Mouse (Mus musculus) heart, adult 2 months (tissue): Measurements from ENCODE around the gene Harbi1. TPM values are rescaled to one million over a fixed set of nuclear protein-coding genes. Genes with fewer than 3 reads are reported as not detected.

Experiments
- DNase-seq, 2 experiments: peaks; one replicate each; pipeline ENCODE4 v3.0.0; 2021
- H3K27ac ChIP-seq: fragments of 200-600 bp; 2 replicates; pipeline ENCODE4 v1.8.1; 2022
- H3K27me3 ChIP-seq: fragments of 200-500 bp; 2 replicates; pipeline ENCODE4 v1.6.1; 2012; ENCODE audit warnings: mild to moderate bottlenecking, low read length, inconsistent platforms, mixed read lengths; ENCODE audit not compliant: control insufficient read depth, insufficient read depth
- H3K36me3 ChIP-seq: fragments of 200-500 bp; 2 replicates; pipeline ENCODE4 v1.6.1; 2012; ENCODE audit warnings: low read length, inconsistent platforms; ENCODE audit not compliant: control insufficient read depth, insufficient read depth
- H3K4me1 ChIP-seq: fragments of 200-500 bp; 2 replicates; pipeline ENCODE4 v1.6.1; 2011; ENCODE audit warnings: low read length; ENCODE audit not compliant: control insufficient read depth, insufficient read depth
- H3K4me3 ChIP-seq: fragments of 200-600 bp; 2 replicates; pipeline ENCODE4 v1.8.1; 2022
- H3K79me2 ChIP-seq: fragments of 200-500 bp; replicated peaks from 2 replicates; pipeline ENCODE4 v1.6.1; 2012; ENCODE audit warnings: mild to moderate bottlenecking, inconsistent platforms, low read length, moderate library complexity, mixed read lengths; ENCODE audit not compliant: control insufficient read depth, insufficient read depth
- H3K9ac ChIP-seq: fragments of 200-500 bp; 2 replicates; pipeline ENCODE4 v1.6.1; 2012; ENCODE audit warnings: low read depth, mild to moderate bottlenecking, control low read depth, inconsistent platforms, low read length, mixed read lengths
- CTCF ChIP-seq: fragments of 200-600 bp; IDR thresholded peaks from 2 replicates; pipeline ENCODE4 v1.8.1; 2022; ENCODE audit warnings: antibody characterized with exemption, mild to moderate bottlenecking, moderate library complexity
- EP300 ChIP-seq: fragments of 200-500 bp; IDR thresholded peaks from 2 replicates; pipeline ENCODE4 v1.6.1; 2011; ENCODE audit warnings: low read depth, low read length, control low read depth; ENCODE audit not compliant: insufficient read depth
- POLR2A ChIP-seq: fragments of 200-500 bp; IDR thresholded peaks from 2 replicates; pipeline ENCODE4 v1.6.1; 2011; ENCODE audit warnings: mild to moderate bottlenecking, low read depth, low read length, control low read depth; ENCODE audit not compliant: insufficient read depth
- WGBS: fragments of 180-500 bp; shearing (Covaris S2); methylation state at CpG from one replicate; pipeline ENCODE4 v1.1.7; 2018; 5-methylcytosine and 5-hydroxymethylcytosine counted together
- intact Hi-C: fragments of 180-260 bp; cut with DNase I; formaldehyde crosslinking; loops from one replicate; pipeline ENCODE4 v1.15.1; 2025
- polyA plus RNA-seq: library from polyadenylated mRNA; depleted of rRNA; stranded (reverse); fragments of >200 nt; gene quantifications from 2 replicates; pipeline ENCODE4 v1.2.3, GENCODE M21; 2012
- total RNA-seq, 2 experiments: library from RNA; stranded (reverse); gene quantifications; 2 replicates each; pipeline ENCODE4 v1.2.3; 2021

The Harbi1 gene
- total and polyA plus RNA-seq, 3 experiments: 3.2 to 8.5 (median 7.1) TPM

DNA sequence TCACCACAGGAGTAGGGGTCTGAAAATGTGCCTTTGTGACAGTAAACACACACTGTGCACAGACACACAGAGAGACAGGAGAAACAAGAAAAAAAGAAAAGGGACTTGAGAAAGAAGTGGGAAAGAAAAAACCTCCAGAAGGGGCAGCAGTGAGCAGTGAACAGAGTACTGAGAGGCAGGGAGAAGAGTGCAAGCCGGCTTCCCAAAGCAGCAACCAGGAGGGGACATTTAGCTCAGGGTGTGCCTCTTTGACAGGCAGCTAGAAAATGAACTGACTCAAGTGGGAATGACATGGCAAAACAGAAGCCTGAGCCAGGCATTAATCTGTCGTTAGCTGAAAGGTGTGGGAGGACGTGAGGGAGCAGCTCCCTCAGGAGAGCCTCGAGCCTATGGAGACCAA, 27.8 kb upstream of the Harbi1 start:
- Histone ChIP-seq H3K9ac (no peak overlapping the region), H3K27ac (peak overlapping the region; percentile 50), H3K4me1 (no peaks in the 10 kb centered on the region), H3K27me3 (no peaks in the 10 kb centered on the region), H3K4me3 (no peak overlapping the region), H3K79me2 (no peaks in the 10 kb centered on the region), H3K36me3 (no peaks in the 10 kb centered on the region; the same call in 1 of the 2 replicates)
- WGBS: 47% methylated on average over 4 of the region's 4 CpGs
- peak; percentile 73 for TF ChIP-seq CTCF
- no peak for TF ChIP-seq POLR2A
- intact Hi-C loops: loop anchor here (5.0 kb wide), 1 partner anchor 94 kb away; no protein-coding TSS in a partner anchor
- no peak for DNase-seq

DNA sequence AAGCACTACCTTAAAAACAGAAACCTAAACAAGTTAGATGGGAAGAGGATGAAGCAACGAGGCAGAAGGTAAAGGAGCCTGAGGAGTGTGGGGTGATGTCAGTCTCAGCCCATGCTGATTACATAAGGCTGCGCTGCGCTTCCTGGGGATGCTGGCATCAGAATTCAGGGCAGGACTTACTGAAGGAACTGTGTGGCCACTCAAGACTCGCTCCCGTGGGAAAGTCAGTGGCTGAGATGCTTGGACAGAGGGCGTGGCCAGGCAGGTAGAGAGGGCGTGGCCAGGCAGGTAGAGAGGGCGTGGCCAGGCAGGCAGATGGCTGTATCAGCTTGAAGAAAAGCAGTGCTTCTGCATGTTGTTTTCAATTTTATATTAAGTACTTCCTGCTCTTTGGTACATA, 26.7 kb upstream of the Harbi1 start:
- Histone ChIP-seq H3K4me1 (no peaks in the 10 kb centered on the region), H3K27ac (no peak overlapping the region), H3K9ac (no peak overlapping the region), H3K4me3 (no peak overlapping the region), H3K27me3 (no peaks in the 10 kb centered on the region), H3K36me3 (no peaks in the 10 kb centered on the region; the same call in none of the 2 replicates), H3K79me2 (no peaks in the 10 kb centered on the region)
- DNase-seq: no peak
- intact Hi-C loops: loop anchor here (5.0 kb wide), 1 partner anchor 93 kb away; no protein-coding TSS in a partner anchor
- TF ChIP-seq EP300 (no peak), CTCF (no peak), POLR2A (no peak)
- whole genome bisulfite sequencing: 78% methylated on average over 8 of the region's 8 CpGs

- Histone ChIP-seq H3K9ac (no peak overlapping the region), H3K27ac (peak overlapping the region; percentile 43), H3K36me3 (no peaks in the 10 kb centered on the region; the same call in 1 of the 2 replicates), H3K4me1 (no peaks in the 10 kb centered on the region), H3K27me3 (no peaks in the 10 kb centered on the region), H3K4me3 (no peak overlapping the region), H3K79me2 (no peaks in the 10 kb centered on the region)
- peak; percentile 67 to 79 for DNase-seq
- TF ChIP-seq POLR2A: no peak
- TF ChIP-seq EP300: 0 out of 2 replicates have a peak, but pooled peaks have one; percentile 44
- 0 out of 2 replicates have a peak, but pooled peaks have one; percentile 10 for TF ChIP-seq CTCF
- WGBS: 60% methylated on average over 7 of the region's 7 CpGs
- intact Hi-C loops: no loop called here
Measured at GRCm38 (mm10) chr2:91689452-91689851, 21.2 kb upstream of the Harbi1 start.

DNA sequence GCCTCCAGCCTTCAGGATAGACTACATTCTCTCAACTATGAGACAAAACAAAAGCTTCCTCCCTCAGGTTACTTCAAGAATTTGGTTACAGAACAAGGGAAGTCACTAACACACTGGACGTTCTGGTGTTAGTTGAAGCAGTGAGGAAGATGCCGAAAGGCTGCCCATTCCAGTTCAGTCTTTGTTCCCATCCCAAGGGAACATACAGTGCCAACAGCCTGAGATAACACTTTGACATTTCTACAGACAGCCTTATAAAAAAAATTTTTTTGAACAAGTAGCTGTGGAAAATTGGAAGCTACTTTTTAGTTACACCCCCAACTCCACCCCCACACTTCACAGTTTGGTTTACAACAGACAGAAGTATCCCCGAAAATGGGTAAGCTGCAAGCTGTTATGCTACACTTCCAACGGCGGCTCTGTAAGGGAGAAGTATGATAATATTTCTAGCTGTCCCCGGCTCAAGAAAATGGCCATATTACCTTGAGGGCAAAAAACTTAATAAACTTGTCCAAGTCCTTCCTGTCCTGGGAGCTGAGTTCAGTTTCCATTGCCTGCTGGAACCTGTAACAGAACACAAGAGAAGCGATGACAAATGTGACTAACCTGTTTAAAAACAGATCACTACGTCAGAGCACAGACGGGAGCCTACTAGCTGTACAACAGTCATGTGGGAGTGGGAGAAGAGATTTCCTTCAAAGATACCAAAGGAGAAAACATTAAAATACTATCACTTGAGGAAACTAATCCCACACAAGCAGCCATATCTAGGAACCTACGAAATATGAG, 15.0 kb upstream of the Harbi1 start:
- Histone ChIP-seq H3K27me3 (no peaks in the 10 kb centered on the region), H3K79me2 (peaks cover 1% of the 10 kb centered on the region; the same call in 1 of the 2 replicates), H3K36me3 (peaks cover 18% of the 10 kb centered on the region), H3K9ac (no peak overlapping the region), H3K4me3 (no peak overlapping the region), H3K4me1 (peaks cover 4% of the 10 kb centered on the region), H3K27ac (peak overlapping the region; percentile 56)
- 41% methylated on average over 10 of the region's 10 CpGs for WGBS
- DNase-seq: no peak
- TF ChIP-seq CTCF (no peak), POLR2A (no peak), EP300 (no peak)
- intact Hi-C loops: no loop called here

DNA sequence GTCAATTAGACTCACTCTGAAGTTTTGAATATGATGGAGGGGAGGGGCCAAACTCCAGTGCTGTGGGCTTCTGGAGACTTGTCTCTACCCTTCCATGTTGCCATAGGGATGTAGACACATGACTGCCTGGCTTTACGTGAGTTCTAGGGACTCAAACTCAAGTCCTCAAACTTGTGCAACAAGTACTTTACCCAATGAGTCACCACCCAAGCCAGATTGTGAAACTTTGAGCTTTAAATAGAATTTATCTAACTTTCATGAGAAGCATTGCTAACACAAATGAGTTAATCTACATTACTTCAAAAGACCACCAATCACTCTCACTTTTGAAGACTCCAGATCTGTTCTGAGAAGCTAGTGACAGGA, 14.4 kb upstream of the Harbi1 start:
- peaks cover 4% of the 10 kb centered on the region for H3K4me1 ChIP-seq

GRCm38 (mm10) chr2:91699225-91699624, 11.4 kb upstream of the Harbi1 start:
- WGBS: 11% methylated on average over 1 of the region's 1 CpGs
- Histone ChIP-seq H3K27me3 (no peaks in the 10 kb centered on the region), H3K79me2 (peaks cover 1% of the 10 kb centered on the region; the same call in 1 of the 2 replicates), H3K4me3 (no peak overlapping the region), H3K27ac (peak overlapping the region; percentile 87), H3K4me1 (peaks cover 4% of the 10 kb centered on the region), H3K9ac (no peak overlapping the region), H3K36me3 (peaks cover 18% of the 10 kb centered on the region)
- no peak for TF ChIP-seq POLR2A
- no peak for TF ChIP-seq EP300
- no peak for TF ChIP-seq CTCF
- DNase-seq: no peak
- intact Hi-C loops: no loop called here

More for the DNA sequence above, 14.4 kb upstream of the Harbi1 start:
- intact Hi-C loops: no loop called here
- no peaks in the 10 kb centered on the region for H3K27me3 ChIP-seq
- 49% methylated on average over 1 of the region's 1 CpGs for WGBS
- no peak overlapping the region for H3K9ac ChIP-seq
- peaks cover 18% of the 10 kb centered on the region for H3K36me3 ChIP-seq
- TF ChIP-seq POLR2A (no peak), EP300 (no peak), CTCF (no peak)
- H3K27ac ChIP-seq: peak overlapping the region; percentile 56
- no peak for DNase-seq
- peaks cover 1% of the 10 kb centered on the region; the same call in 1 of the 2 replicates for H3K79me2 ChIP-seq
- H3K4me3 ChIP-seq: no peak overlapping the region
